Mouse (Mus musculus): ENCODE measurements around the gene Ankle1.
A peak's percentile ranks its signal among the peaks of the same experiment; 100 is the strongest.

The Ankle1 gene

DNA sequence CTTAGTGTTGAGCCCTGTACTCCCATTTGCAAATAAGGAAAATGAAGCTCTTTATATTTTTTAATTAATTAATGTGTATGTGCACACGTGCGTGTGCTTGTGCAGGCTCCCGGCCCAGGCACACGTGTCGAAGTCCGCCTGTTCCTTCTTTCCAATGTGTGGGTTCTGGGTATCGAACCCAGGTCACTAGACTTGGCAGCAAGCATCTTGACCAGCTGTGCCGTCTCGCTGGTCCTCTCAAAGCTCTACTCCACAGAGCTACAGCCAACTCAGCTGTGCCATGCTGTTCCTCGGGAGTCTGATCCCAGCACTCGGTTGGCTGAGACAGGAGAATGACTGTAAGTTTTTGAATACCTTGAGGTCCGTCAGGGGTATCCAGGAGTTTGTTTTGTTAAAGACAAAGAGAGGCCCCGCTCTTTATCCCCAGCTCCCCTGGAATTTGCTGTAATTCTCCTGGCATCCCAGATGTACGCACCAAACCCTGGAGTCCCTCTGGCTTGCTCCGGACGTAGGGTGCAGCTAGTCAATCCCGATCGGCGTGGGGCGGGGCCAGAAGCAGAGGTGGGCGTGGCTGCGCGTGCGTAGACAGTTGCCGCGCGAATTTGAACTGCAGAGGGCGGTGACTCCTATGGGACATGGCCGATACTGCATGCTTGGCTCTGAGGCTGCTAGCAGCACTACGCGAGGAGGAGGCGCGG is at the start of gene Ankle1:
Gene Ankle1 (plus strand): TSS at position 610 of the 698 bp plus-strand sequence.
- DNase-seq = peak; percentile 94 to 98

DNA sequence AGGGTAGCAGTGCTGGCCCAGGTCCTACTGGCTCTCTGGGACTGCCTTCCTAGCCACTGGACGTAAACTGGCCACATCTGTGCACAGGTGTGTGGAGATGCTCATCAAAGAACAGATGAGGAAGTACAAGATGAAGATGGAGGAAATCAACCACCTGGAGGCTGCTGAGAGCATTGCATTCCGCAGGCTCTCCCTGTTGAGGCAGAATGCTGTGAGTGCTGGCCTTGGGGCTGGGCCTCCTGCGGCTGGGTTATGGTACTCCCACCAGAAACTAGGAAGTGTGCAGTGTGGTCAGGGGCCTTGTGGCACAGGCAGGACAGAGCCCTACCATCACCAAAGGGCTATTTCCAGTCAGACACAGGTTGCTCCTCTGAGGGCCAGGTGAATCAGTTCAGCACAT is 47.8 kb upstream of the Ankle1 start:
- no peak for DNase-seq

DNA sequence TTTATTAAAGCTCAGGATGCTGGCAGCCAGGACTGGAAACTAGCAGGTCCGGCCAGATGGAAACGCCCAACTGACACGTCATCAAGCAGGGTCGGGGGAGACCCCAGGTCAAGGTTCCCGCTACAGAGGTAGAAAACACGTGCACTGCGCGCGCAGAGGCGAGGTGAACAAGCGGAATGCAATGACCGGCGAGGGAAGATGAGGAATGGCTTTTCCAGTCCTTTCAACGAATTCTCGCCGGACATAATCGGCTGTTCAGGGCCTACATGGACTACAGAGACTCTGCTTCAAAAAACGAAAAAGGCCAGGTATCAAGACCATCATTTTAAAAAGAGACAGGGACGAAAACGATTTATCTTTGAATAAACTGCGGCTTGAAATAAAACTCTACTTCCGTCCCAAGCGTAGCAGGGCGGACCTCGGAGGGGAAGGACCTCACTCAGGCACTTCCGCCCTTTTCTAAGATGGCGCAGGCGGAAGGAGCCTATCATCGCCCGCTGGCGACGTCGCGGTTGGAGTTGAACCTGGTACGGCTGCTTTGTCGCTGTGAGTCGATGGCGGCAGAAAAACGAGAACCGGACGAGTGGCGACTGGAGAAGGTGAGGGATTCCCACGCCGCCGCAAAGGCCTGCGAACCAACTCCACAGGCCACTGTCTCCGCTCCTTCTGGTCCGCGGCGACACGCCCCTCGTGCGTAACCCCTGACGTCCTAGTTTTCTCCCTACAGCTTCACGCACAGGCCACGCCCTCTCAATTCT is 38.9 kb upstream of the Ankle1 start, which contains the start of gene Use1:
Gene Use1 (plus strand): TSS at position 78 of the 758 bp plus-strand sequence.
- DNase-seq = peak; percentile 95 to 96

GRCm38 (mm10) chr8:71367529-71368176 is 38.2 kb upstream of the Ankle1 start:
- no peak for DNase-seq

- DNase-seq = no peak
Observed at GRCm38 (mm10) chr8:71368366-71368765, 37.4 kb upstream of the Ankle1 start.

GRCm38 (mm10) chr8:71369040-71369718 is 36.6 kb upstream of the Ankle1 start:
- no peak for DNase-seq

DNA sequence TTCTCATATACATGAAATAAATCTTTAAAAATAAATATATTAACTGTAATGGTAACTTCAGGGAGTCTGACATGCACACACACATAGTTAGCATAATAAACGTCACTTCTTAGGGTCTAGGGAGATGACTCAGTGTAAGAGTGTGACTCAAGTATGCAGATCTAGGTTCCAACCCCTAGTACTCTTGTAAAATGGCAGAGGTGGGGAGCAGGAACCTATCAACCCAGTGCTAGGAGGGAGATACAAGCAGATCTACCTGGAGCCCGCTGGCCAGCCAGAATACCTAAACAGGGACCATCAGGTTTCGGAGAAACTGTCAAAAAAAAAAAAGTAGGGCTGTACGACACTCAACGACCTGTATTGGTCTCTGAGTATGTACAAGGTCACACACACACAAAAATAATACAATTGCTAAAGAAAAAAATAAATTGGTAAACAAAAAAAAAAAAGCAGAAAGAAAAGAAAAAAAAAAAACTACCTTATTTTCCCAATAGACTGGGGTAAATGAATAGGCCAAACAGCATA is 35.0 kb upstream of the Ankle1 start:
- no peak for DNase-seq

DNA sequence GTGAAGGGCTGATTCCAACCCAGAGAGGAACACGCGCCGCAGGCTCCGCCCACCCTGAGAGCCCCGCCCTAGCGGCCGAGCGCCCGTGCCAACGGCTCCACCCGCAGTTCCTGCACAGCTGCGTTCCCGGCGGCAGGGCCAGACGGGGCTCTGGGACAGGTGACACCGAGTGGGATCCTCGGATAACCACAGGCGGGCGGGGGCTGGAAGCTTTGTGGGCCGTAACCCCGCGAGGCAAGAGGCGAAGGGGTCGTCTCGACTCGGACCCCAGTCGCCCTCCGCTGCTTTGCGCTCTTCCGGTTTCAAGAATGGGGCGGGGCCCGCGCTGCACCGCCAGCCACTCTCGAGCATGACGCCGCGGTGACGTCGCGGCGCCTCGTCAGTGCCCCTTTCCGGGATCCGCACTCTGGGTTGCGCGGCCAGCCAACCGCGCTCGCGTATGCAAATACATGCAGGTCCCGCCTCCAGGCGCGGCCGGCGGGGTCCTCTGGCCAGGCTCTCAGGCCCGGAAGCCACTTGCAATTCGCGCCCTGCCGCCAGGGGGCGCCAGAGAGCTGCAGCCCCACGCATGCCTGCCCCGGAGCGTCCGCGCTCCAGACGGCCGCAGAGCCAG is 34.5 kb upstream of the Ankle1 start, which contains the start of gene Ocel1:
Gene Ocel1 (plus strand): TSS at position 63 of the 613 bp plus-strand sequence.
- peak; percentile 98 for DNase-seq

DNA sequence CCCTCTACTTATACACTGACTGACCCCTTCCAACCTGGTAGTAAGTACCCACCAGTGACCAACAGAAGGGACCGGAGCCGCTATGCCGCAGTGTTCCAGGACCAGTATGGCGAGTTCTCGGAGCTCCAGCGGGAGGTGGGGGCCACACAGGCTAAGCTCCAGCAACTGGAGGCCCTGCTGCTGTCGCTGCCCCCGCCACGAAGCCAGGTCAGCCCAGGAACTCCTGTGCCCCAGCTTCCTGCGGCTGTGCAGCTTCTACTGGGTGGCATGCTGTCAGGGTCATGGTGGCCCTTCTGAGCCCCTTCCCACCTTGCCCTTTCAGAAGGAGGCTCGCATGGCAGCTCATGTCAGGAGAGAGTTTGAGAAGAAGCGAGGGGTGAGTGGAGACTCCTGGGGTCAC is 33.4 kb upstream of the Ankle1 start:
- no peak for DNase-seq

GRCm38 (mm10) chr8:71373000-71373399 is 32.8 kb upstream of the Ankle1 start:
- DNase-seq = no peak

DNA sequence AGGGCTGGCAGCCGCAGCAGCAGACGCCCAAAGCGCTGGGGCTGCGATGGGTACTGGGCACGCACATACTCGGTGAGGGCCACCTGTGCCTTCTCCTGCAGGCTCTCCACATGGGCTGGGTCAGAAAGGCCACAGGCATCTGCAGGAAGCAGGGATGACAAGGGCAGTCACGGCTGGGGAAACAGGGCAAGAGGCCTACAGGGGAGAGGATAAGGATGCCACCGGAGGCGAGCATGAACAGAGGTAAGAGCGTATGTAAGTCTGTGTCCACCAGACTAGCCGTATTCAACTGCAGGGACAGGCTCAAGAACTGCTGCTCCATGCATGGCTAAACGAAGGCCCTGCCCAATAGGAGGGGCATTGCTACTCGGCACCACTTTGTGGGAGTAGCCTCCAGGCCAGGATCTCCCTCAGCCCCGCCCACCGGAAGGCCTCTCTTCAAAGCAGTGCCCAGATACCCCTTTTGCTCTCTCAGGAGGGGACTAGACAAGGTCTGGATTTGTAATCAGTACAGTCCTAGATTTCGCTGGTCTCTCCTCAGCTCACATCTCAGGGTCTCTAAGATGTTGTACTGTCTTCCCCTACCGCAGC is 31.1 kb upstream of the Ankle1 start:
- DNase-seq = peak in 1 of 2 experiments; percentile 70

- peak; percentile 94 for DNase-seq
Observed at GRCm38 (mm10) chr8:71375581-71376422, 30.0 kb upstream of the Ankle1 start.

DNA sequence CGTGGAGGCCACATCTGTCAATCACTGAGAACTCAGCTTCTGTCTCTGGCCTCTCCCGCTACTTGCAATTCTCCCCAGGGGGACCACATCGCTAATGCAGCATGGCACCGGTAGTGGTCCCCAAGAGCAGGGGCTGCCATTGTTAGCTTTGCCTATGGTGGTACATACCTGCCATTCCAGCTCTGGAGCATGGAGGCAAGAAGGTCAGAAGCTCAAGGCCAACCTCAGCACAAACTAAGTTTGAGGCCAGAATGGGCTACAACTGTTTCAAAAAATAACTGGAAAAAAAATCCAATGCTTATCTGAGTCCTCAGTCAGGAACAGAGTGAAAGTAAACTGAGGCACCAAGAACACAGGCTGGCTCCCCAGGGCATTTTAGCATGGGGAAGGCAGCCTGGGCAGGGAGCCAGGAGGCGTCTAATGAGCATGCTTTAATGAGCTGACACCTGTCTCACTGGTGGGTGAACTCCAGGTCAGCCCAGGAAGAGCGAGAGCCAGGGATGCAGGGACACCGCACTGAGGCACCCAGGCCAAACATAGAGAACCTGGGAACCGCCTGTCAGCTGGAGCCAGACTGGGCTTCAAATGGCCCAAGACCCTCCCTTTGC is 29.3 kb upstream of the Ankle1 start:
- DNase-seq = peak in 1 of 2 experiments; percentile 52

GRCm38 (mm10) chr8:71379008-71379407 is 26.8 kb upstream of the Ankle1 start:
- DNase-seq = no peak

DNA sequence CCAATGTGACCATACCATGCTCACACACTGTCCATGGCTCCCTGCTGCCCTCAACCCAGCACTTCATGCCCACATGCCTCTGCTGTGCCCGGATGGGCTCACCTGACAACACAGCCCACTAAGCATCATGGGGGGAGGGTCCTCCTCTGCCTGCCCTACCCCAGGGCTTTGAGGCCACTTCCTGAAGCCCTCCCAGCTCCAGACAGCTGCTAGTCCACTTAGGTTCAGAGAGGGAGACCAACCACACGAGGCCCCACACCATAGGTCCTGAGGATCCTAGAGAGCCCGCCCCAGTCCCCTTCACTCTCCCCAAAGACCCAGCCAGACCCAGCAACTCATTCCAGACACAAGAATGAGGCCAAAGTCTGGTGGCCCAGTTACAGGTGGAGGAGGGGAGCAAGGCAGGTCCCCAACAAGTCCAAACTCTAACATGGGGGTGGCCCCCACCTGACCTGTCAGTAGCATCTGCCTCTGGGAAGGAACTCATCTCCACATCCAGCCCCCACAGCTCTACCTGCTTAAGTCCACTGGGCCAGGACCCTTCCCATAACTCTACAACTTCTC is 26.2 kb upstream of the Ankle1 start:
- peak in 1 of 2 experiments; percentile 53 for DNase-seq

DNA sequence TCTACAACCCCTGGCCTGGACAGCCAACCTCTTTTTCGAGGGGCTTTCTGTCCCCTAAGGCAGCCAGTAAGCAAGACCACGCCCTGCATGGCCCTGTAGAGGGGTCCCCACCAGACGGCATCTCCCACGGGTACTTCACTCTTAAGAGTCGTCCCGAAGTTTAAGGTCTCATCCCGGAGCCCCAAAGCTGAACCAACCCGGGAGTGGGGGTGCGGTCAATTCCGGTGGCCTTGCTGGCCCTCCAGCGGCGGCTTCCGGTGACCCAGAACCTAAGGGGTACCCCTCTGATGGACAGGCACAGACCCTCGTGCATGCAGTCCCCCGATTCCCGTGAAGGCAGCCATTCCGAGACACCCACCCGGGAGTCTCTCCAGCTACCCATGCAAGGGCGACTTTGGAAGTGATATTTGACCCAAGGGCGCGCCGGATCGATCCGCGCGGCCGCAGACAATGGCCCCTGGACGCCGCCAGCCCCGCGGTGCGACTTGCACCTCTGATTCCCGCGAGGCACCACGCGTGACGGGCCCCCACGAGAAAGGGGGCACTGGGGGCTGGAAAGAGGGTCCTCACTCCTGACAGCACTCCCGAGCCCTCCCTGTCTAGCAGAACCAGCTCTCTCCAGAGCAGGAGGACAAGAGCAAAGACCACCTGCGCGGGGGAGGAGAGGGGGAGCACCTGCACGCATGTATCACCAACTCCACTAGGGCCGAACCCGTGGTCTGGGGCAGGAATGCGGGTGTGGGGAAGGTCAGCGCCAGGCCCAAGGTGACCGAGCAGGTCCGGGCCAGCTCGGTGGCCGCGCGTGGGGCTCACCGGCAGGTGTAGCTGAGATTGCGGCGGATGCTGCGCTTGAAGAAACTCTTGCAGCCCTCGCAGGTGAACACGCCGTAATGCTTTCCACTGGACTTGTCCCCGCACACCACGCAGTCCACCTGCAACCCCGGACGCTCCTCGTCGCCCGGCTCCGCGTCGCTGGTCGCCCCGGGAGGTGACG is 25.3 kb upstream of the Ankle1 start:
- DNase-seq = peak in 1 of 2 experiments; percentile 40

DNA sequence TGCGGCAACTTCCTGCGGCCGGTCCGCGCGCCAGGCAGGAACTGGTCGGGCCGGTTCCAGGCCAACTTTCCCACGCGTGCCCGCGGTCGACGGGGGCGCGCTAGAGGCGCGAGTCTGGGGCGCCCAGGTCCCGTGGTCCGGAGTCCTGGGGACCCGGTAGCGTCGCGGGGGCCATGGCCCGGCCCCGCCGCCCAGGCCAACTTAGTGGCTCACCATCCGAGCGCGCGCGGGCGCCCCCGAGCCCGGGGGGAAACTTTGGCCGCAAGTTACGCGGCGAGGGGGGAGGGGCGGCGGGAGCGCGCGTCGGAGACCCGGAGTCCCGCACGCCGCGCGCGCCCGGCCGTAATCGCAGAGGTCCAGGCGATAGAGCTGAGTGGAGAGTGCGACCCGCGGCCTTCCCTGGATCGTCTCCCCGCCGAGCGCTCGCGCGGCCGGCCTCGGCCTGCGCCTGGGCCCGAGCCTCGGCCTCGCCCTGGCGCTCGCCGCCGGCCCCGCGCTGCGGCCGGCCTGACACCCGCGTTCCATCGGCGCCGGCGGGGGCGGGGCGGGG is 24.3 kb upstream of the Ankle1 start, which contains the start of gene Nr2f6:
Gene Nr2f6 (minus strand): TSS at position 540 of the 550 bp plus-strand sequence.
- peak in 1 of 2 experiments; percentile 66 for DNase-seq

Data from kidney, adult 8-10 months (tissue).